Mouse (Mus musculus) adrenal gland, adult (tissue): ENCODE measurements at regions not wholly inside any gene's neighbourhood (a gene's known extent, or its start where the extent isn't known, plus 50 kb on each side); places are given as distances from the start of the nearest gene placed in this dataset.
A peak's percentile ranks its signal among the peaks of the same experiment; 100 is the strongest.

ENCODE experiments used
- DNase-seq, 2 experiments: peaks; one replicate each; pipeline ENCODE4 v3.0.0; 2022 to 2023; ENCODE audit warnings: low spot score in 1 of 2; ENCODE audit not compliant: inconsistent age in 2 of 2

DNA sequence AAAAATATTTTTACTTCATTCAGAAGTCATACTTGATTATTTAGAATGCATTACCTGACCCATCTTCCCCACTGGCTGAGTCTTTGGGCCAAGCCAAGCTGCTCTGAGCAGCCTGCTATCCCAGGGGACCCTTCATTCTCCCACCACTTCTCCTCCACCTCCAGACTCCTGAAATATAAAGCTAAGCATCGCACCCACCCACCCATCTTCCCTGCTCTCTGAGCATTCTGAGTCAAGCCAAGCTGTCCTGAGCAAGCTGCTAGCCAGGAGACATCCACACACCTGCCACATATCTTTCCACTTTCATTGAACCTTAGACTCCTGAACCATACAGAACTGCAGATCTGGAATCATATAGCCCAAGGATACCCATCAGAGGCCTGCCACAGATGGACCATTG is 1456.2 kb upstream of the Adam24 start:
- DNase-seq: no peak

DNA sequence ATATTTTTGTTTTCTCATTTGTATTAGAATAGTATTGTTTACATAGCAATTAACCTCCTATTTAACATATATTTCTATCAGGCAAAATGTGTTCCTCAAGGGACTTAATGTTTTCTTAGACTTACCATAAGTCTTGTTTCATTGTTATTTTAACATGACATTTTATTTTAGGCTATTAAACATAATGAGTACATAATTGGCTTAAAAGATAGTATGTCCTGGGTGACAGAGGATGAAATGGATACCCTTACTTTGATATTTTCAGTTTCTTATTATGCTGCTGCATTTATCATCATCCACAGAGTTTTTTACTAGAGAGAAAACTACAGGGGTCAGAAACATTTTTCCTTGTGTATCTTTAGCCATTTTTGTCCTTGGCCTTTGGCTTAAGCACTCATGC is 1447.6 kb upstream of the Adam24 start:
- DNase-seq: no peak

DNA sequence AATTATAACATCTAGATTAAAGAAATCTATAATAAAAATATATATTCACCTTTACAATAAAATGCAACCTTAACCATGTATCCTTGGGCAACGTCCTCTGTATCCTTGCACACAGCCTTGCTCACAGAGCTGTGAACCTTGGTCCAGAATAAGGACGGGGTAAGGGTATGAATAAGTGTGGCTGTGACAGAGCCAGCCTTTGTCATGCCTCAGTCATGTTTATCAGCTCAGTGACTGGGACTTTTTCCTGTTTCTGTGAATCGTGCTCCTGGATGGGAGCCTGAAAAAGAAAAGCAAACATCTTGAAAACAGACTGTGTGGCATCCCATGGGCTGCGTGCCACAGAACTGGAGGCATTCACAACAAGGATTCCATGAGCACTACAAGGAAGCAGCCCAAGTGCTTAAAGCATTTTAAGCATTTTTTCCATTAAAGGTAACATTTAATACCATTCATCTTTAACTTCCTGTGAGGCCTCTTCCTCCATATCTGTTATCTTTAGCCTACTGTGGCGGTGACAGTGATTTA is 1405.8 kb upstream of the Adam24 start:
- DNase-seq: no peak

DNA sequence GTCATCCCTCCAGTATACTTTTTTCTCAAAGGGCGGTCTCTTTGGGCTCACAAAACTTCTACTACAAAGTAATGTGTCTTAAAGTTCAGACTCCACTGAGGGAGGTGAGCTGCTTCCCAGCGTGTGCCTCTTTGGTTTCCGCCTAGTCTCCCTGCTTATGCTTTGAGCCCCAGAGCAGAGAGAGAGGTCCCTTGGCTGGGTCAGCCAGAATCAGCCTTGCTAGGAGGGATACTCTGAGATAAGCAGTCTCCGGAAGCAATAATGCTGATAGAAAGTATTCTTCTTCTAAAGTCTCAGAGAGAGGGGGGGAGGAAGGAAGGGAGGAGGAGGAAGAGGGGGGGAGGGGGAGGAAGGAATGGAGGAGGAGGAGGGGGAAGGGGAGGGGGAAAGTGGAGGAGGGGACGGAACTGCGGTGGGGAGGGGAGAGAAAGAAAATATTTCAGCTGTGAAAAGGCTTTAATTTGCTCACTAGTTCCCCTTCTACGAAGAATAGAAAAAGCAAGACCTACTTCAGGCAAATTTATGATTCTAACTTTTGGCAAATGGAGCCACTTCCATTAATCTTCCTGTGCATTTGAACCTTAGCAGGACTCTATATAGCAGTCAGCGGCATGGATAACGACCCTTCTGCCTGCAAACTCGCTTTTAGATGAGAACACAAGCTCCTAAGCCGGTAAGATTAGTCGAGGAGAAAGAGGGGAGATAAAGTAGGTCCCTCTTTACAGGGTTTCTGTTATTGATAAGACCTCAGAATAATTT is 1377.2 kb upstream of the Adam24 start:
- DNase-seq: peak; percentile 6 to 22

DNA sequence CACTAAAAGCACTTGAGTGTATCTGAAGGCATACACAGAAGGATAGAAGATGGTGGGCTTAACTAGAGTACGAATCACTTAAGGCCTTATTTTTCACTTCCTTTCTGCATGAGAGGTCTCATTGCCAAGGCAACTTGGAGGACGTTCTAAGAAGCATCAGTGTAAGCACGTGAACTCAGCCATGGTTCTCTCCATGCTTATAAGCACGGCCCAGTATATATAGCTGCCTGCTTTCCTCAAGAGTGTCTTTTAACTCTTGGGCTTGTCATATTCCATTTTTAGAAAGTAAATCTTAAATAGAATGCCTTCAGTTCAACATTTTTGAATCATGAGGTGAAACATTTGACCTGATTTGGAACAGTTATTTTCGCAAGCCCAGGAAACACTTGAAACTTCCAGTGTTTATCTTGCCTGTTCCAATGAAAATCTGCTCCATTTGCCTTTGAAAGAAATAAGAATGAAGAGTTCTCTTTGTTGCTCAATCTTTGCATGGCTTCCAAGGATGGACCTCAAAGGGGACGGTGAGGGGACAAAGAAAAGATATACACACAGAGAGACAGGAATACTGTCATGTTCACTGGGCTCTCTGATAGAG is 1371.0 kb upstream of the Adam24 start:
- no peak for DNase-seq

DNA sequence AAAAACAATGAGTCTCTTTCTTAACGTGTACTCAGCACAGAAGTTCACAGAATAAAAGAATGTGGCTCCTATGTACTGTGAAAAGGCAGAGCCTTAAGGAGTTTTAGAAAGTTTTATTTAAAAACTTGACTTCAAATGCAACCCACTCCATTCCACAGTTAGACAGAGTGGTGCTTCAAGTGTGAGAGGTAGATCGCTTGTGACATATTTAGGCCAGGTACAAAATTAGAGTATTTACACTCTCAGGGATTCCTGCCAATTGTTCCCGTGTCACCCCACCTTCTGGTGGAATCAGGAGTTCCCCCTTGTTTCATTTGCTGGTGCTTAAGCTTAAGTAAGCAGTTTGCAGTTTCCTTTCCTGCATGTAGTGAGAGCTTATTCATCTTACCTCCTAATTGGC is 1361.0 kb upstream of the Adam24 start:
- no peak for DNase-seq

DNA sequence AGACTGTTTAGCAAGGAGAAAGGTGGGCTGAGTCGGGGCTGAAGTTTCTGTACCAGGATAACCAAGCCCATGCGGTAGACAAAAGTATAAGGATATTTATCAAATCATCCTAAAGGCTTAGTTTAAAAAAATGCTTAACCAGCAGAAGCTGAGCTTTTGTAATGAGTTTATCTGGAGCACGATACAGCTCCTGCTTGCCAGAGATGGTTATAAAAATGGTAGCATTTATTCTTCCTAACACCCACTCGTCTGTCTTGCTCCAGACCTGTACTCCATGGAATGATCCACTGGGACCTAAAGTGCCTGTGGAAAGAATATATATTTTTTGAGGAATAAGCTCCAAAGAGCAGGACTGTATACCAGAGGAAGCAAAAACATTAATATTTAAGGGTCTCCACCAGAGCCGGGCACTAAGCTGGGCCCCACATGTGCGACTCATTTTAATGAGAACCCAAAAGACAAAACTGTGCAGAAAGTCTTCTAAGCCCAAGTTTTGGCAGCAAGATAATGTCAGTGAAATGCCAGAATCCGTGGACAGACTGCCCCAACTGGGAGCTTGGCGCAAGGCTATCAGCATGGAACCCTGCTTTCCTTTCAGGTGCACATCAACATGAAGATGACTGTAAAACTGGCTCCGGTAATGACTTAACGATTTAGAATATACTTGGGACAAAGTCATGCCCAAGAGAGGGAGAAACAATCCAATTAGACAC is 1359.2 kb upstream of the Adam24 start:
- no peak for DNase-seq

DNA sequence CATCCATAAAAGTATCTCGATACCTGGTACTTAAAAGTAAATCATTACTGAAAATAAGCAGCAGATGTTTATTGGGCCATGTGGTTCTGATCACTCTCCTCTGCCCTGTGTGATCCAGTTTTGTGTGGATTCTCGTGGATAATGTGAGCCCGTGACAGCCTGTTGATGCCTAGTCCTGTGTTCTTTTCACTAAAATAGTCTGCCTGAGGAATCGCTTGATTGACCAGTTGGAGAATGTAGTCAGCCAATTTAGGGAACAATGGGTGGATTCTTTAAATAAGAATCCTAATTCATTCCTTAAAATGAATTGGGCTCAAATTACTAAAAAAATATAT is 1358.7 kb upstream of the Adam24 start:
- no peak for DNase-seq

DNA sequence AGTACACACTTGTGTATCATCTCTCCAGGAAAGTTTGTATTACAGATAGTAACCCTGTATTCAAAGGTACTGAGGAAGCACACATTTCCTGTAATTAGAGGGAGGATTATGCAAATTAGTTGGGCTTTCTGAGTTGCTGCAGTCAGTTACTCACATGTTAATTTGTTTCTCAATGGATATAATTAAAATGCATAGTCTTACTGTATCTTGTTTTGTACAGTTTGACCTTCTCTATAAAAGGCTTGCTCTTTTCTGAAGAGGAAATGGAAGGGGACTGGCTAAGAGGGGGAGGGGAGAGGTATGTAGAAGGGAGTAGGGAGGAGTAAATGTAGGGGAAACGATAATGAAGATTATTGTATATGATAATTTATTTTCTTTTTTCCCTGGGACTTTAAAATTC is 1345.5 kb upstream of the Adam24 start:
- DNase-seq: no peak

DNA sequence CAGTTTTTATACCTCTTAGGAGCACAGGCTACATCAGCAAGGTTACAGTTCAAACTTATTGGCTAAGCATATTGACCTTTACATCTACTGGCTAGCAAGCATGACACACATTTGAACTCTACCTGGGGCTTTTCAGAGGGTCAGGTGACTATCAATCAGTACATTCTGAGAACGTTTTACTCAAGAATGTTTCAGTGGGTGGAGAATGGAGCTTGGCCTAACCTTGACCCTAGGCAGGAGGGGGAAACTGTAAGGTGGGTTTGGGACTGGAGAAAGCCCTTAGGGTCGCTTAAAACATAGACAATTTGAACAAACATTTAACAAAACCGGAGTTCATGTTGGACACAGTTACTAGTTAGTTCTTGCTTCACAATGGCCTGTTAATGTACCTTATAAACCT is 1330.1 kb upstream of the Adam24 start:
- DNase-seq: no peak

DNA sequence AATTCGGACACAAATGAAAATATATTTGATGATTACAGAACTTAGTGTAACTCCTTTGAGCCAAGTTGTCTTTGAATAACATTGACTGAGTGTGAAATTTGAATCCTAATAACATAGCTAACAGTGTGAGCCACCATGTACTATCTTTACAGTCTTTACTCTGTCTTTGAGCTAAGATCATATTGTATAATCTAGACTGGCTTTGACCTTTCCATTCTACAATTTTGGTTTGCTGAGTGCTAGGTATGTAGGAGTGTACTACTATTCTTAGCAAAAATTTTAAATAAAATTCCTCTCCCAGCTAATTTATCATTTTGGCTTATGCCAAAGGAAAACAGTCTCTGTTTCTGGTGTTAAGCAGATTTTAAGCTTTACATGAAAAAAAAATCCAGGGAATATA is 1328.4 kb upstream of the Adam24 start:
- DNase-seq: no peak

DNA sequence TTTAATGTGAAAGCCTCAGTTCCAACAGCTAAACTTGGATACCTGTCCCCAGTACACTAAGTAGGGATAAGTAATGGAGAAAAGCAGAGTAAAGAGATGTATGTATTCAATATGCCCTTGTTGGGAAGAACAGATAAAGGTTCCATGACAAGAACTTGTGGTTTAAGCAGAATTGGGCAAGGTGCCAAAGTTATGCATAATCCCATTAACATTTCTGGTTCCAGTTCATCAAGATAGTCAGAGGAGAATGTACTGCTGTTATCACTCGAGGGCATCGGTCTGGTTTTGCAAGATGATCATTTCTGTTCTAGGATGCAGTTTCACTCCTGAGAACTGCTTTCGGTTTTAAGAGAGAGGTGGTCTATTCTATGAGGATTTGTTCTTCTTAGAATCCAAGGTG is 1325.9 kb upstream of the Adam24 start:
- no peak for DNase-seq

DNA sequence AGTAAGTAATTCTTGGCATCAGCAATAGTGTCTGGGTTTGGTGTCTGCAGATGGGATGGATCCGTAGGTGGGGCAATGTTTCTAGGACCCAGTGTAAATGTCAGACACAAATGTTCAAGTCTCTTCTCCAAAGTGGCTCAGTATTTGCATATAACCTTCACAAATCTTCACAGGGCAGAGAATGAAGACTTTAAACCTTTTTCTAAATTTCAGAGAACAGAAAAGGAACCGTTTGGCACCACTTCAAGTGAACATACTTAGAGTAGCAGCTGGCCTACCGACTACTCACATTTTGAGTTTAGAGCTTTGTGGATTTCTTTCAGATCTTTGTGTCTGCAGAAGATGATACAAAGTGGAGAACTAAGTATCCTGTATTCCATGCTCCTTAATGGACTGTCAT is 1319.5 kb upstream of the Adam24 start:
- no peak for DNase-seq

DNA sequence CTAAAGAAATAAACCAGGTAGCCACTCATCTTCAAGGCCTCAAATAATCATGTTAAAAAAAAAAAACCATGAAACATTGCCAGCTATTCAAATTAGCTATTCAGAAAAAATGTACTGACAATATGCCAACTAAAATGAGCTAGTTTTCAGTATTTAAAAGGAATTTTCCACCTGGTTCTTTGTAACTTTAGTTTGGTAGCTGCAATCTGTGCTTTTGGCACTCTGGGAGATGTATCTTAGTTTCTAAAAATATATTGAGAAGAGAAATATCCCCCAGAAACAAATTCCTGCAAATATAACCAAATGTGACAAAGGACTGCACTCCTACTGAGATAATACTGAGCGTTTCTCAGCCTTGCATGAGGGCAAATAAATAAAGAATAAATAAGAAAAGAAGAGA is 1317.8 kb upstream of the Adam24 start:
- DNase-seq: no peak

DNA sequence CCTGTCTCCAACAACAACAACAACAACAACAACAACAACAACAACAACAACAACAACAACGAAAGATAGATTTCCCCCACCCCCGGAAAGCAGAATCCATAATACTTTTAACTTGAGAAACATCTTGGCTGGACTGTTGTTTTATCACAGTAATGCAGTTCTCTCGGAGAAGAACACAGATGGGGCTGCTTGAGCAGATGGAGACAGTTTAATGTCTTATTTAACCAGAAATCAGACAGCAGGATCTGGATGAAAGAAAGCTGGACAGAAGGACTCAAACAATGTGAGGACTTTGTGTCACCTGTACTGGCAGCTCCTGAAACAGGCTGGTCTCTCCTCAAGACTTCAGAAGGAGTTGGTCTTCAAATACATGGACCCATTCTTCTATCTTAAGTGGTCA is 1317.0 kb upstream of the Adam24 start:
- no peak for DNase-seq

DNA sequence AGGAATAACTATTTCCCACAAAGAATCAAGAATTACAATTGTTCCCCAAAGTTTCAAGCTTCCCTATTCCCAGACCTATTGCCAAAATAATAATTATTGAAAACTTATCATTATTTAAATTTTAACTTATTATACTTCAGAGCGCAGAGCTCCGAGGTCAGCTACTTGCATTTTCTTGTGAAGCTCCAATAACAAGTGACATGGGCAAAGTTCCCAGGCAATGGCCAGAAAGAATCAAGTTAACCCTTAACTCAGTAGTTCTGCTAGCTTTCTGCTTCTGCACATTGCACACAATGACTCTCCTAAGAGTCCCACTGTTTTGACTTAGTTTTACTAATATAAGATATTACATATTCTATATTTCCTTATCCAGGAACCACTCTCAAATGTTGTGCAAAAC is 1308.5 kb upstream of the Adam24 start:
- peak in 1 of 2 experiments; percentile 25 for DNase-seq
